Mouse (Mus musculus) cerebellum, adult 2 months (tissue): ENCODE measurements at regions not wholly inside any gene's neighbourhood (a gene's known extent, or its start where the extent isn't known, plus 50 kb on each side); places are given as distances from the start of the nearest gene placed in this dataset.

Experiments
- DNase-seq, 2 experiments: peaks; one replicate each; pipeline ENCODE4 v3.0.0; 2021
- H3K27ac ChIP-seq: fragments of 200-500 bp; 2 replicates; pipeline ENCODE4 v1.5.1; 2012; ENCODE audit warnings: low read length, control low read depth, inconsistent platforms; ENCODE audit not compliant: insufficient read depth
- H3K27me3 ChIP-seq: fragments of 200-500 bp; 2 replicates; pipeline ENCODE4 v1.6.1; 2012; ENCODE audit warnings: inconsistent platforms, mild to moderate bottlenecking, low read length, moderate library complexity; ENCODE audit not compliant: control insufficient read depth, insufficient read depth
- H3K4me1 ChIP-seq: fragments of 200-500 bp; 2 replicates; pipeline ENCODE4 v1.6.1; 2011; ENCODE audit warnings: low read length; ENCODE audit not compliant: control insufficient read depth, insufficient read depth
- H3K4me3 ChIP-seq: fragments of 200-500 bp; replicated peaks from 2 replicates; pipeline ENCODE3; 2011; ENCODE audit warnings: mild to moderate bottlenecking, low read depth, low read length, control low read depth; ENCODE audit not compliant: insufficient read depth
- CTCF ChIP-seq: fragments of 200-500 bp; IDR thresholded peaks from 2 replicates; pipeline ENCODE4 v1.5.1; 2011; ENCODE audit warnings: low read depth, mild to moderate bottlenecking, control low read depth, low read length, moderate library complexity, borderline replicate concordance; ENCODE audit not compliant: insufficient read depth
- POLR2A ChIP-seq: fragments of 200-500 bp; IDR thresholded peaks from 2 replicates; pipeline ENCODE4 v1.6.1; 2011; ENCODE audit warnings: low read length, control low read depth, borderline replicate concordance; ENCODE audit not compliant: insufficient read depth
- WGBS: fragments of 180-500 bp; shearing (Covaris S2); methylation state at CpG from one replicate; pipeline ENCODE4 v1.1.7; 2018; 5-methylcytosine and 5-hydroxymethylcytosine counted together

DNA sequence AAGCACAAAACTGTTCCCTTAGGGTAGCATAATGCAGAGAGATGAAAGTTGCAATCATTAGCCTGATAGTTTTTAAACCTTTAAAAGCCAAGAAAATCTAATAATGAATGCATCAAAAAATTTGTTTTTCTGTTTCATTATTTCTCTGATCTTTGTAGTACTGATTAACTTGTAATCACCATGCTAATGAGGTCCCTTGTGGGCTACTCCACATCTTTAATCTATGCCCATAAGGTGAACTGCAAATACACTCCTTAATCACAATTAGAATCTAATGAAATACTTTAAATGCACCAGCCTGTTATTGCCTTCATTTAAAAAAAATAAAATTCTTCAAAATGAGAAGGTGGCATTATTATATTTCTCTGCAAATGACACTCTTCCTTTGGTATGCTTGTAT, 493.9 kb upstream of the Slc39a10 start:
- no peak for DNase-seq
- TF ChIP-seq CTCF (no peak), POLR2A (no peak)
- no peaks in the 10 kb centered on the region for H3K4me1 ChIP-seq
- H3K27me3 ChIP-seq, result no peaks in the 10 kb centered on the region
- no peak overlapping the region for H3K27ac ChIP-seq
- H3K4me3 ChIP-seq, result no peak overlapping the region

DNA sequence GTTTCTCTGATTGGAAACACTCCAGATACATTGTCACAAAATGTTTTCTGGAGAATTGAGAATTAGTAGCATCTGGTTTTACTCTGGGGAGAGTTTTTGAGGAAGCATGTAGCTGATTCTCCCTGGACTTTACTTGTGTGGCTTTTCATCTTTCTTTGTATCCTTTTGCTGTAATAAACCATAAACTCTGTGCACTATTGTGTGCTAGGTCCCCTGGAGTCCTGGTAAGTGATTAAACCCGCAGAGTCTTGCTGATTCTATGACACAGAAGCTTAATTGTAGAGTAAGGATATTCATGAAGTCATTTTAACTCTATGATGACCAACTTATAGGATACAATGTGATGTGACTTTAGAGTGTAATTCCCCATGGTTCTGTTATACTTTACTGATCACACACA, 486.1 kb upstream of the Slc39a10 start:
- Histone ChIP-seq H3K4me1 (no peaks in the 10 kb centered on the region), H3K27me3 (no peaks in the 10 kb centered on the region), H3K27ac (no peak overlapping the region), H3K4me3 (no peak overlapping the region)
- TF ChIP-seq POLR2A (no peak), CTCF (no peak)
- WGBS, result 16% methylated on average over 1 of the region's 1 CpGs
- DNase-seq, result no peak

DNA sequence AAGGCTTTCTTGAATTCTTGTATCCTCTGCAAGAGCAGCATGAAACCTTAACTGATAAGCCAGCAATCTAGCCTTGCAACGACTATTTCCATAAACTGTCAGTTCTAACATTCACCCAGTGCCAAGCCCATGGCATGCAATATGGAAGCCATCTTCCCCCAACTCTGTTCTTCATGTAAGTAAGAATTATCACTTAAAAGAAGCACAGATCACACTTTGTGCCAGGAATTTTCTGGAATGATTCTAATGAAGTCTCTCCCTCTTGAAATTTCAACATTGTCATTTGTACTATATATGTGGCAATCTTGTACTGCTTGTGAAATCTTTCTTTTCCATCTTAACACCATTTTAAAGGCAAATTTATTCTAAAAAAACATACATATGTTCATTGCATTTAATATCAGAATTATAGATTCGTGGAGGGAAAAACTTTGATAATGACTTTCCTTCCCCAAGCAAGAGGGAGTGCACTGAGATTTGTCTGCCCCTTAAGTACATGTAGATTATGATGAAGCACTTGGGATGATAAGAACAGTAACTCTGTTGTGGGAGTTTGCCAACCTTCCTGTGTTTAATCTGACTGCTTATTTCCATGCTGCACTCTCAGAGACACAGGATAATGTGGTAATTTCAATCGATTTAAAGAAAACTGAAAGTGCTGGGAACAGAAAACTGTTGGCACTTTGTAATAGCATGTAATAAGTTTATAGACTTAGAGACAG, 447.2 kb upstream of the Slc39a10 start:
- Histone ChIP-seq H3K4me3 (no peak overlapping the region), H3K27me3 (no peaks in the 10 kb centered on the region), H3K27ac (no peak overlapping the region), H3K4me1 (no peaks in the 10 kb centered on the region)
- DNase-seq, result no peak
- no peak for TF ChIP-seq CTCF
- TF ChIP-seq POLR2A, result no peak
- WGBS, result 79% methylated on average over 3 of the region's 3 CpGs

DNA sequence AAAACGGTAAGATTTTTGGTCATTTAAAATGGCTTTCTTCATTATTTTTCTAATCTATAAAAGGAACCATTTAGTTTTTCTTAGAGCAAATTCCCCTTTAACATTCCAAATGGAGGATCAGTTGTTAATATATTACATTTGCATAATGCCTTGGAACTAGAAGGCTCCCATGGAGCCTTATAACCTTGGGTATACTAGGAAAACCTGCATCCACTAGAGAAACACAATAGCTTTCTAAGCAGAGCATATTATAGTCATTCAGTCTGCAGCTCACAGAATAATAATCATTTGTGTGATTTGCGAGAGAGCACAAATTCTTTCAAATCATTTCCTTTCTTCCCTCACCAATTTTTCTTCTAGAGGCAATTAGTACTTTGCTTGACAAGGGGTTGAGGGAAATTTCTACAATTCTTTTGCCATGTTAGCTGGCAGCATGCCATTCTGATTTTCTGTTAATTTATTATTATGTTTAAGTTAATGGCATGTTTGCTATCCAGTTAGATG, 418.0 kb upstream of the Slc39a10 start:
- no peak for DNase-seq
- TF ChIP-seq CTCF, result no peak
- no peak for TF ChIP-seq POLR2A
- Histone ChIP-seq H3K4me1 (no peaks in the 10 kb centered on the region), H3K27ac (no peak overlapping the region), H3K4me3 (no peak overlapping the region), H3K27me3 (no peaks in the 10 kb centered on the region)
- 89% methylated on average over 2 of the region's 2 CpGs for WGBS

DNA sequence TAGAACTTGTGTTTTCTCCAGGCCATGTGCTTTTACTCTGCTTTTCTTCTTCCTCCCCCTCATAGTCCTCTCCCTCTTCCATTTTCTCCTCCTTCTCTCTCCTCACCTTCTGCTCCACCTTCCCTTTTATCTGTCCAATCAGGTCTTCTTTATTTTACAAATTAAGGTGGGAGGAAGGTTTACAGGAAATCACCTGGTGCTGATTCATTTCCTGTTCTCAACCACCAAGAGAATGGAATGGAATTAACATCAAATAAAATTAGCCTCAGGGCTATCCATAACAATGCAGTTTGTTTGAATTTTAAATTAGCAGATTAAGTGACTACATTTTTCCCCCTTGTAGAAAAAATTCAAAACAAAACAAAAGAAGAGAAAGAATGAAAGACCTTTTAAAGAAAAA, 414.3 kb upstream of the Slc39a10 start:
- no peak for TF ChIP-seq POLR2A
- no peak for TF ChIP-seq CTCF
- no peak for DNase-seq

DNA sequence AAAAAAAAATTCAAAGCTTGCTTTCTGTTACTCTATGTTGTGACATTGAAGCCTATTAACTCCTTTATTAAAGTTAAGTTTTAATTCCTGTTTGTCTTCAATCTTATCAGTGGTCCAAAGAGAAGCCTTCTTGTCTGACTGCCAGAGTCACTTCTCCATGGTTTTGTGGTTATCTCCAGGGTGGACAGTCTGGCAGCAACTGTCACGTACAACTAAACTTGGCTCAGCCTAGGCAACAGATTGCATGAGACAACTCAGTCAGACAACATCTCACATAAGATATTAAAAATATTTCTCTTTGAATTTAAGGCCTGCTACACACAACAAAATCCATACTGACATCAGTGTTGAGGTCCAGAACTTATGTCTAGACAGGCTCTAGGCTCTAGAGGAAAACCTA, 406.7 kb upstream of the Slc39a10 start:
- 13% methylated on average over 1 of the region's 1 CpGs for WGBS
- peak; percentile 16 to 69 for DNase-seq
- Histone ChIP-seq H3K27me3 (no peaks in the 10 kb centered on the region), H3K4me3 (no peak overlapping the region), H3K27ac (no peak overlapping the region), H3K4me1 (no peaks in the 10 kb centered on the region)
- TF ChIP-seq POLR2A (no peak), CTCF (no peak)

More for the DNA sequence above, 414.3 kb upstream of the Slc39a10 start:
- no peak overlapping the region for H3K4me3 ChIP-seq
- no peaks in the 10 kb centered on the region for H3K27me3 ChIP-seq
- no peaks in the 10 kb centered on the region for H3K4me1 ChIP-seq
- H3K27ac ChIP-seq, result no peak overlapping the region

DNA sequence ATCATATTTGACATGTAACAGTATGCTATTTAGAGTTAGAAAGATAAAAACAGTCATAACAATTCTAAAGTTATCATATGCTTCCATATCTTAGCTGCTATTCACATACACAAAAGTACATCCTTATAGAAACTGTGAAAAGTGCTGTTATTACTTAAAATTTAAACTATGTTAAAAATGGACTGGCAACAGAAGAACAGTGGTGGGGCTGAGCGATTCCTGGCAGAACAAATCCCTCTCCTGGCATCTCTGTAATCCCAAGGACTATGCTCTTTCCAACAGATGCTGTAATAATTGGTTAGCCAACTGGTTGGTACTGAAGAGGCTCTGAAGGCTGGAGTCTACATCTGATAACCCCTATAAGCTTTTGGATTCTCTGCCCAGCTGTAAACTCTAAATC, 393.0 kb upstream of the Slc39a10 start:
- TF ChIP-seq CTCF (no peak), POLR2A (no peak)
- no peaks in the 10 kb centered on the region for H3K4me1 ChIP-seq
- H3K27me3 ChIP-seq, result no peaks in the 10 kb centered on the region
- WGBS, result 63% methylated on average over 1 of the region's 1 CpGs
- no peak for DNase-seq
- H3K27ac ChIP-seq, result no peak overlapping the region
- H3K4me3 ChIP-seq, result no peak overlapping the region

DNA sequence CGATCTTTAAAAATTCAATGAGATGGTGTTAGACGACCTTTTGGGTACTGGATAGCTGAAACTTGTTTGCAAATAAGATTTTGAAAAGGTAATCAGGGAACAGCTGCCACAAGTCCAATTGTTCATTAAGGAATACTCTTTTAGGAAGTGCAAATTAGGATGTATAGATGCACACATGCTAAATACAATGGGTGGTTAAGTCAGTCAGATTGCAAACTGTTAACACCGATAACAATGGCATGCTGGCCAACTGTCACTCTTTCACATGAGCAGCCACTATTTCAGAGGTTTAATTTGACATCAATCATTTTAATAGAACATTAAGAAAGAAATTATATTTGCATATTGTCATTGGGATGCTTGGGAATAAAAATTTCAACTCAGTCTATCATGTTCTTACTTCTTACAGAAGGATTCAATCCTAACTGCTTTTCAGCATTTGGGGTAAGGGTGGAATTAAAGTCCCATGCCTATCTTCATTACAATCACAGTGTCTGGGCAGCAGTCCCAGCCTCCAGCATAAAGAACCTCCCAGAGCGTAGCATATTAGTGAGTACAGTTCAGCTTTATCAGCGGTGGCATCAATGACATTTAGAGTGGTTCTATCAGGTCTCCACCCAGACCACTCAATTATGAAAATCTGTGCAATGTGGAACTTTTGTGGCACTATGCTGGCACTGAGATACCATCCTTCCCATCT, 385.8 kb upstream of the Slc39a10 start:
- peaks cover 3% of the 10 kb centered on the region; the same call in 1 of the 2 replicates for H3K4me1 ChIP-seq
- no peaks in the 10 kb centered on the region for H3K27me3 ChIP-seq
- TF ChIP-seq POLR2A (no peak), CTCF (no peak)
- H3K4me3 ChIP-seq, result no peak overlapping the region
- WGBS, result 34% methylated on average over 5 of the region's 5 CpGs
- DNase-seq, result peak; percentile 22 to 32
- no peak overlapping the region for H3K27ac ChIP-seq
